In genomic region chr2:115901007-115901406, GRCm38 (mm10) we compare ENCODE assay signal across 19 mouse cellular contexts.
"Had no signal": no experiment of that assay in that cellular context is flagged by ENCODE, and none has a peak within 500 bp of the region (broad histone marks: within the 10 kb centered on the region; RNA-seq: fewer than 3 reads in every experiment).

No protein-coding gene starts in this region.

- H3K4me2 ChIP-seq: limb, embryonic 12.5 days; liver, embryonic 13.5 days; lung, embryonic 15.5 days; midbrain, embryonic 11.5 days; midbrain, embryonic 15.5 days; neural tube, embryonic 13.5 days; stomach, embryonic 15.5 days had no signal

- H3K27me3 ChIP-seq: liver, embryonic 13.5 days; lung, embryonic 15.5 days; megakaryocyte, embryonic 14.5 days; midbrain, embryonic 15.5 days; neural tube, embryonic 13.5 days; stomach, embryonic 15.5 days had no signal

- H3K36me3 ChIP-seq: limb, embryonic 12.5 days; liver, embryonic 13.5 days; lung, embryonic 15.5 days; midbrain, embryonic 15.5 days; neural tube, embryonic 13.5 days; stomach, embryonic 15.5 days had no signal

- ATAC-seq: liver, postnatal 0 days; midbrain, embryonic 15.5 days had no signal

- DNase-seq: kidney, postnatal 36 days; layer of hippocampus, adult 9-11 months; layer of hippocampus, postnatal 36 days; liver; liver, embryonic 13.5 days; liver, postnatal 0 days; lung, postnatal 14 days; right cerebral cortex, postnatal 14 days; thymus, adult 2 months; thymus, postnatal 25 days had no signal

- H3K27ac ChIP-seq: kidney, postnatal 0 days; limb, embryonic 12.5 days; liver, embryonic 13.5 days; lung, embryonic 15.5 days; macrophage; midbrain, embryonic 15.5 days; neural tube, embryonic 13.5 days; stomach, embryonic 15.5 days had no signal

- H3K4me1 ChIP-seq: liver, embryonic 13.5 days; megakaryocyte, embryonic 14.5 days had no signal

- H3K9ac ChIP-seq: limb, embryonic 12.5 days; liver, embryonic 13.5 days; liver, postnatal 0 days; lung, embryonic 15.5 days; midbrain, embryonic 15.5 days; neural tube, embryonic 13.5 days; stomach, embryonic 15.5 days had no signal

- H3K4me3 ChIP-seq: limb, embryonic 12.5 days; liver, embryonic 13.5 days; lung, embryonic 15.5 days; megakaryocyte, embryonic 14.5 days; midbrain, embryonic 15.5 days; neural tube, embryonic 13.5 days; stomach, embryonic 15.5 days had no signal

- H3K9me3 ChIP-seq: limb, embryonic 12.5 days; liver, embryonic 13.5 days; lung, embryonic 15.5 days; midbrain, embryonic 15.5 days; neural tube, embryonic 13.5 days; stomach, embryonic 15.5 days had no signal
